Mouse (Mus musculus) urinary bladder, postnatal 4 days (tissue): ENCODE data around the gene Dennd6b.

Experiments used
- DNase-seq, 2 experiments: peaks; one replicate each; pipeline ENCODE4 v3.0.0; 2021 to 2022; ENCODE audit warnings: low spot score in 2 of 2

The Dennd6b gene

DNA sequence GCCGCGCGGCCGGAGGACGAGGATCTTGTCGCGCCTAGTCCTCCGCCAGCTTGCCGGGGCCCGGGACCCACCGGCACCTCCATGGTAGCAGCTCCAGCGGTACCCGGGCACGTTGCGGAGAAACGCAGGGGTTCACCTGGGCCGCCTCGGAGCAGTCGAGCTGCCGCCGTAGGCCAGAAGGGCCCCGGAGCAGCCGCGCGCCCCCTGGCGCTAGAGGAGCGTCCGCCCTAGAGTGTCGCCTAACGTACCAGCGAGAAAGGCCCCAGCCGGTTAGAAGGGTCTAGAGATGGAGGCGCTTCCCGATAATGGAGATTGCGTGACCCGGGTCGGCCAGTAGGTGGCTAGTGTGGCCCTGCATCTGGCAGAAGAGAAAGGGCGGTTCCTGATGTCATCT, at the start of gene Dennd6b:
Gene Dennd6b (minus strand): TSS at position 184 of the 394 bp plus-strand sequence.
- peak; percentile 95 to 96 for DNase-seq

DNA sequence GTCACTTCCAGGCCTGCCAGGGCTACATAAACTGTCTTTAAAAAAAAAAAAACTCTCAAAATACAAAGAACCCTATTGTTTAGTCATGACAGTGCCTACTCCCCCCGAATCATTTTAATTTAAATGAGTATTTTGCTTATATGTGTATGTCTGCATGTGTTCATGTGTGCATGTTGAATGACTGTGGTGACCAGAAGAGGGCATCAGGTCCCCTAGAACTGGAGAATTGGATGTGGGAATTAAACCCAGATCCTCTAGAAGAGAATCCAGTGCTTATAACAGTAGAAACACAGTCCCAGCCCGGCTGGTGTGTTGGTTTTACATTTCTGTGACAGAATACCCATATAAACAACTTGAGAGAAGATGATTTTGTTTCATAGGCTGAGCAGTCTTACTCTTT, 44.7 kb upstream of the Dennd6b start:
- no peak for DNase-seq

DNA sequence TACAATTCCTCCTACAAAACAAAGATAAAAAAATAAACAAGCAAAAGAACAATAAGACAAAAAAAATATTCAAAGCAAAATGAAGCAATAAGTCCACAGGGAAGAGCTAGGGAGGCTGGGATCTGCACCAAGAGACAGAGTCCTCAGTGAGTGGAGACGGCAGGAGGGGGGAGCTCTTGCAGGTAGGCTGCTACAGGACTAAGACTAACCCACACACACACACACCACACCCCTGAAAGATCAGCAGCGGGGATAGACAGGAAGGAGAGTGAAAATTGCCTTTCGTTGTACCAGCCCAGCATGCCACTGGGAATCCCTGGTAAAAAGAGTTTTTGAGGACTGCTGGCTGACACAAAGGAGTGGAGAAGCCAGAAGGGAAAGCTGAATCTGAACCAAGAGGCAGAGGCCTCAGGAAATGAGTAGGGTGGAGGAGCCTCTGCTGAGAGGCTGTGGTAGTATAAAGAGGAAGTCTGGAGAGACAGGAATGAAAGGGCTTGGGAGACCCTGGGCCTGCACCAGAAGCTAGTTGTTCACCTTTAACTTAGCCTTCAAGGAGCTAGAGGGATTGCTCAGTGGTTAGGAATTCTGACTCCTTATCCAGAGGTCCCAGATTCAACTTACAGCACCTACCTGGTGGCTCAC, 43.6 kb upstream of the Dennd6b start:
- no peak for DNase-seq

DNA sequence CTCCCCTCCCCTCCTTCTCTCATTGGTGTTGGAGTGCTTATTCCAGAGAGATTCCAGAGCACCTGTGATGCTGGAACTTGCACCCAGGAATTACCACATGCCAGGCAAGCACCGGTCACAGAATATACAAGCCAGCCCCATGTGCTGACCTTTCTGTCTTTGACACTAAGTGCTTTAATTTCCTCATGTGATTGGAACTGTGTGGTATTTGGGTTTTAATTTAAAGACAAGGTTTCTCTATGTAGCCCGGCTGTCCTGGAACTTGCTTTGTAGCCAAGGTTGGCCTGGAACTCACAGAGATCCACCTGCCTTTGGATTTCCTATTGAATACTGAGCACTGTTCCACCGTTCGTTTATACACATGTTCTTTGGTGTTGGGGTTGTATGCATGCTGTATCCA, 37.8 kb upstream of the Dennd6b start:
- no peak for DNase-seq

DNA sequence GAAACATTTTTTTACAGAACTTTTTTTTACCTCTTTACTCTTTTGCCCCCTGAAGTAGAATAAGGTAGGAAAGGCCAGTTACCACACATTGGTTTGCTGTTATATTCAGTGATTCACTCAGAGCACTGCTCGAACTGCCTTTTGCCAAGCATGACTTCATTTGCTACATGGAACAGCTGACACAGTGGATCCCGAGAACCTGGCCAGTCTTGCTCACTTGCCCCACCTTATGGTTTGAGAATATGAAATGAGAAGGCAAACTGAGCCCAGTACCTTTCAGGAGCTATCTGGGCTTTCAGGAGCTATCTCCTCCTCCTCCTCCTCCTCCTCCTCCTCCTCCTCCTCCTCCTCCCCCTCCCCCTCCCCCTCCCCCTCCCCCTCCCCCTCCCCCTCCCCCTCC, 37.3 kb upstream of the Dennd6b start:
- no peak for DNase-seq

DNA sequence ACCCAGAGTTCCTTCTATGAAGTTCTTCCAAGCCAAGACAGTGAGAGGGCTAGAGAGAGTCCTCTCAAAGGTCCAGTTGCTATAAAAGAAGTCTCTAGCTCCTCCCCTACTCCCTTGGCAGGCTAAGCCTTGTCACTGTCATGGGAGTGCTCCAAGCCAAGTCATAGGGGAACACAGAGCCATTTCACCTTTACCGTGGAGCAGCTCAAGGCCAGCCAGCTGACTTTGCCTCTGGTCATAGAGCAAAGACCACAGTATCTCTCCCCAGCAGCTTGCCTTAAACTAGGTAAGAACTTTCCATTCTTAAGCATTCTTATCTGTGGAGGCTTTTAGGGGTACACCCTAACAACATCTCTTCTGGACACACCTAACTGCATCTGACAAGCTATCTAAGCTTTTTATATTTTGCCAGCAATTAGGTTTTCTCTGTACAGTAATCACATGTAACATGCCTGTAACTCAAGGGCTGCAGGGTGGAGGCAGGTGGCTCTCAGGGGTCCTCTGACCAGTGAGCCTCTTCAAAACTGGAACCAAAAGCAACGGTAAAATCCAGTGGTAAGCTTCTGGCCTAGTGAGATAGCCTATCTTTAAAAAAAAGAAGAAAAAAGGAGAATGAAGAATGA, 19.4 kb upstream of the Dennd6b start:
- no peak for DNase-seq

DNA sequence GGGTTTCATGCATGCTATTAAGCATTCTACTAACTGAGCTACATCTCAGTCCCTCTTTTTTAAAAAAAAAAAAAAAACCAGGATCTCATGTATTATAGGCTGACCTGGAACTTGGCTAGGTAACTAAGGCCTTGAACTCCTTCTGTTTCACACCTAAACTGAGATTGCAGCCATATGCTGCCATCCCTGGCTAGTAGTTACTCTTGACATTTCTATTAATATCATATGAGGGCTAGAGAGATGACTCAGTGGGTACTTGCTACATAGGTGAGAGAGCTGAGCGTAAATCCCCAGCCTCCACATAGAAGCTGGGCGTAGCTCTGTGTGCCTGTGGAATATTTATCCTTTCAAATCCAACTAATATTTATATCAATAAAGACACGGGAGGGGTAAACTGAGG, 18.7 kb upstream of the Dennd6b start:
- DNase-seq = no peak

DNA sequence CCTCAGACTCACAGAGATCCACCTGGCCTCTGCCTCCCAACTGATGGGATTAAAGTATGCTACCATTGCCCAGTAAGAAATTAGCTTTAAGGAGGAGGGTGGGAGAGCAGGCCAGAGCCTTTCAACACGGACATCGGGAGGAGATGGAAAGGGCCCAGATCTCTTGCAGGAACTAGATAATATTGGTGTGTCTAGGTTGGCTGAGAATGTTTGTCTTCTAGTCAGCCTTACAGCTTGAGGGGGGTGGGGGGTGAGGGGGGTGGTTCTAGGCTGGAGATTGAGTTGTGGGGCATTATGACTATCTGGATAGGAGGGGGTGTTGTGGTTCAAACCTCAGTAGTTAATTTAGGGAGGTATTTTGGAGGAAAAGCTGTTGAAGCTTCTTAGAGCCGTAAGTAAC, 17.2 kb upstream of the Dennd6b start:
- DNase-seq = no peak

DNA sequence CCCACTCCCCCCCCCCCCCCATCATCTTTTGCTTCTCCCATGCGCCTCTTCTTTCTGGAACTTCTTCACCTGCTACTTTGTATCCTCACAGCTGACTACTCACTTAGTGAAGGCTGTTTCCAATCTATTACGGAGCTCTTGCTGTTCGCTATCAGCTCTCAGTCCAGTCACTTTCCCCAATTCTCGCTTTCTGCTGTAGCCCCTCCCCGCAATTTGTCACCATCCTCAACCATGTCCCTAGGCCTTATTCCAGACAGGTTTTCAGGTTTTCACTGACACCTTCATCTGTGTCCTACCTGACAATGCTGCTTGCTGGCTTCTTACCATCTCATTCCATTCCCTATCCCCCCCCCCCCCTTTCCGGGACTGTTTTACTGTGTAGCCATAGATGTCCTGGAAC, 16.2 kb upstream of the Dennd6b start:
- DNase-seq = no peak

DNA sequence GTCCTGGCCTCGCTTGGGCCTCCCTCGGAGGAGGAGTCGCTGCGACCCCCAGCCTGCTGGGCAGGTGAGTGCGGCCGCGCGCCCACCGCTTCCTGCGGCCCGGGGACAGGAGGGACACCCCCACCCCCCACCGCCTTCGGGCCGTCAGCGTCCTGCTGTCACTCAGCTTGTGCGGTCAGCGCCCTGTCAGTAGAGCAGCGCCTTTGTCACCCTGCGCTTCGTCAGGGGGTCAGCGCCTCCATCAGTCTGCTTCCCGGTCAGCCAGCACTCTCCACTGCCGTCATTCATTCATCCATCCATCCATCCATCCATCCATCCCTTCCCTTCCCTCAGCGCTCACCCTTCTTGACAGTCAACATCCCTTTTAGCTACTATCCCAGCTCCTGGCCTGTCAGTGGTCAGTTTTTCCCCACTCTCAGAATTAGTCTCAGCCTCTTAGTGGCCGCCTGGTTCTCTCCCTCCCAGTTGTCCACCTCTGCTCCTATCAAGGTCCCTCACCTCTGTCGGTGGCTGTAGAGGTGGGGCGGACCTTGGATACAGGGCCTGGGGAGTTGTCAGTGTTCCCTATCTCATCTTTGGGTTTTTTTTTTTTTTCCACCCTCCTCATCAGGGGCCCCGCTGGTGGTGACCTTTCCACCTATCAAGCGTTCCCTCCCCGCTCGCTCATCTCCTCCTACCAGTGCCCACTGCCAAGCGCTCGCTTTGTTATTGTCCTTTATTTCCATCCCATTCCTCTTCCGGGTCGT, 15.6 kb upstream of the Dennd6b start:
- no peak for DNase-seq

DNA sequence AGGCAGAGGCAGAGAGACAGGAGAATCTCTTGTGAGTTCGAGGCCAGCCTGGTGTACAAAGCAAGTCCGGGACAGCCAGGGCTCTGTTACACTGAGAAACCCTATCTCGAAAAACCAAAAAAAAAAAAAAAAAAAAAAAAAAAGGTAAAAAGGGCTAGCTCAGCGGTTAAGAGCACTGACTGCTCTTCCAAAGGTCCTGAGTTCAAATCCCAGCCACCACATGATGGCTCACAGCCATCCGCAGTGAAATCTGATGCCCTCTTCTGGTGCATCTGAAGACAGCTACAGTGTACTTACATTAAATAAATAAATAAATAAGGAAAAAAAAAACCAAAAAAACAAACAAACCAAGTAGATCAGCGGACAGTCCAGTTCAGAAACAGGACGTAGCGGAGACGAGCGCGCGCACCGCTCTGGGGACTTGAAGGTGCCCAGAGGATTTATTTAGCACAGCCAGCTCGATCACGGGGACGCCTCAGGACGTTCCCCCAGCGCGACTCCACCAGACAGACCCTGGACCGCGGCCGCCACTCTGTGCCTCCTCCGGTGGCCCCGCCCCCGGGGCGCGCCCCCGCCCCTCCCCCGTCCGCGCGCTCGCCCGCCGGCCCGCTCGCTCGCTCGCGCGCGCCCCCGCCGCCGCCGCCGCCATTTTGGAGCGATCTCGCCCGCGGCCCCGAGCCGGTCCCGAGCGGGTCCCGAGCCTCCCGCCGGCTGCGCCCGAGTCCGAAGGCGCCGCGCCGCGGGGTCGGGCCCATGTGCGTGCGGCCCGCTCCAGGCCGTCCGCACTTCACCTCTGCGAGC, 14.8 kb upstream of the Dennd6b start, which contains the start of gene Ppp6r2:
Gene Ppp6r2 (plus strand): TSS at position 639 of the 801 bp plus-strand sequence.
- DNase-seq = peak; percentile 78 to 82

DNA sequence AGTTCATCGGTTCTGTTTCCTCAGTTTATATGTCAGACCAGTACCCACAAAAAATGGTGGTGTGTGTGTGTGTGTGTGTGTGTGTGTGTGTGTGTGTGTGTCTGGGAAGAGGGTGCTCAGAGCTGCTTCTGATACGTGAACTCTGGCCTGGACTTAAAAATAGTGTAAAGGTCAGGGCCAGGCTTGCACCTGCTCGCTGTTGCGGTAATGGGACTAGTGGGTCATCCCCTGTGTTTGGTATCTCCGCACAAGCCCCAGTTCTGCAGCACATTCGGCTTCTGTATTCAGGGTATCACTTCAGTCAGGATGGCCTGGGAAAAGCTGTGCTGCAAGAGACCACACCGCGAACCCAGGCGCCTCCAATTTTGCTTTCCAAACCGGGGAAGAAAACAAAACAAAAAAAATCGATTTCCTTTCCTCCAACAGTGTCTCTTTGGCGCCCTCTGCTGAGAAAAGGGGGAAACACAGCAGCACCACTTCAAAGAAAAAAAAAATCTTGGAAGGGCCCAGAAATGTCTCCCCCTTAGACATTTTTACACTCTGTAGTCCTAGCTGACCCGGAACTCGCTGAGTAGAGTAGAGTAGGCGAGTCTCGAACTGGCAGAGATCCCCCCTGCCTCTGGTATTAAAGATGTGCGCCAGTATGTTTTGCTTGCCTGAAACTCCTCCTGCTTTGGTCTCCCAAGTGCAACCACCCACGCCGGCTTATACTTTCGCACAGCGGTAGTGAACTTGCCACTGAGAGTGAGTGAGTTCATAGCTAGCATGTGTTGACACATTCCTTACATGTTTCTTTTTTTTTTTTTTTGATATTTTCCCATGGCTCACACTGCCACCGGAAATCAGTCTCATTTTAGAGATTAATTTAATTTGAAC, 13.8 kb upstream of the Dennd6b start:
- DNase-seq = peak; percentile 83 to 91

DNA sequence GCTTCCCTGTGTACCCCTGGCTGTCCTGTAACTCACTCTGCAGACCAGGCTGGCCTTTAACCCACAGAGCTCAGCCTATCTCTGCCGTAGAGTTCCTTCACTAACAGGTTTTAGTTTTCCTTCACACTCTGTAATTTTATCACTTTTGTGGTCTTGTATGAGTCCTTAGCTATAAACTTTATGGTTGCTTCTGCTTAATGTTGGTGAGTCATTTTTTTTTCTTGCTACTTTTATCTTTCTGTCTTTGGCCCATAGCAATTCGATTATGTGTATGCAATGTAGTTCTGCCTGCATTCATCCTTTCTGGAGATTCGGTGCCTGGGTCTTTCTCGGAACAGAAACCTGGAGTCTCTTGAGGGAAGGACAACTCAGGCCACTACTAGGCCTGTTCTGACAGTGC, 11.2 kb upstream of the Dennd6b start:
- DNase-seq = no peak

DNA sequence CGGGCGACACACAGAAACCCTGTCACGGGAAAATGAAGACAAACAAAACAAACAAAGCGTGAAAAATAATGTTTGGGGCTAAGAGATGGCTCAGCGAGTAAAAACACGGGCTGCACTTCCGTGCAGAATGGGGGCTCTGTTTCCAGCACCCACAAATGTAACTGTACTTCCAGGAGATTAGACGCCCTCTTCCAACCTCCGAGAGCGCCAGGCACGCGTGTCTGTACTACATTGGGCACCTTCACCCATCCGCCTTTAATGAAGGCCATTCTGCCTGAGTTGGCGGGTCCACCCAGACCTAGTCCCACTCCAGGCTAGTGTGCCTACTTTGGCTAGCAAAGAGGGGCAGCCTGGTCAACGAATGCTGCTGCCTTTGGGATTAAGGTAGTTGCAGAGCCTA, 760 bp upstream of the Dennd6b start:
- DNase-seq = no peak

DNA sequence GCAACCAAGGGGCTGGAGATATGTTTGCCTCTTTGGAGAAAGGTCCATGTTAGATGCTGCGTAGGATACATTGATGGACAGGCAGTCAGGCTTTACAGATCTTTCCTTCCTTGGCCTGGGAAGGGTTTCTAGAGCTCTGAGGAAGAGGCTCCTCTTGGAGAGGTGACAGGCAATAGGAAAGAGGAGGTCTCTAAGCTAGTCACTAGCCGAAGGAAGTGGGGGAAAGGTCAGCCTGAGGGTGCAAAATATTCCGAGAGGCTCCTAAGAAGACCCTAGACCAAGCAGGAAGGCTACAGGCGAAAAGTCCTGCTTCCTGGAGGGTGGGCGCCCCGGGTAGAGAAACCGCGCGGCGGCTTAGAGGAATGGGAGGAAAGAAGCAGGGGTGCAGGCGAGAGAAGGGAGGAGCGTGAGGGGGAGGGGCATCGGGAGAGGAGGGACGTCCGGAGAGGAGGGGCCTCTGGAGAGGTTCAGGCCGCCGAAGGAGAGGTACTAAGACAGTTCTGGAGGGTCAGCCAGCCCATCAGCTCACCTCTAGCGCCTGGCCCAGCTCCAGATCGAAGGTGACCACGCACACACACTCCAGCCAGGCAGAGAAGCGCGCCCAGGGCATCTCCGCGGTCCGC, 495 bp downstream of the Dennd6b start:
- peak; percentile 87 to 93 for DNase-seq

DNA sequence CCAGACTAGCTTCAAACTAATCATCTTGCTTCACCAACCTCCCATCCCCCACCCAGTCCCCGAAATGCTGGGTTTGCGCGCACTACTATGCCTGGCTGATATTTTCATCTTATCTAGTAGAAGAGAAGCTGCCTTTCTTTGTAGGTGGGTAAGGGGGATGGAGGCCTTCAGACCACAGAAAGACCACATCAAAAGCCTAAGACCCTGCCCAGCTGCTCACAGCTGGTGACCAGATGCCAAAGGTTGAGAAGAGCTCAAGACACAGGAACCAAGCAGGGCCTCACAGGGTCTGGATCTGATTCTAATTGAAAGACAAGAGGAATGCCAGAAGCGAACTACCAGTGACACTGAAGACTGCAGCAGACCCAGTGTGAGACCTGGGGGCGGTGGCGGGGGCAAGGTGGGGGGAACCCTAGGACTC, 1.0 kb downstream of the Dennd6b start:
- DNase-seq = peak in 1 of 2 experiments; percentile 18

DNA sequence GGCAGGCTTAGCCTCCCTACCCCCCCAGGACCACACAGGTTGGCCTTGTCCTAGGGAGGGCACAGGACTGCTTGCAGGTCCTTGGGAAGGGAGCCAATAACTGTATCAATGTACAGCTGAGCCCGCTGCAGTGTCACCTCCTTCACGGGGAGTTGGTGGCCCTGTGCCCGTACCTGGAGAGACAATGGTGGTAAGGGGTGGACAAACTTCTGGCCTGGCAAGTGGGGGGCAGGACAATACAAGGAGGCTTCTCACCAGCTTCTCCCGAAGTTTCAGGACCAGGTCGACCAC, 11.4 kb downstream of the Dennd6b start:
- DNase-seq = no peak

DNA sequence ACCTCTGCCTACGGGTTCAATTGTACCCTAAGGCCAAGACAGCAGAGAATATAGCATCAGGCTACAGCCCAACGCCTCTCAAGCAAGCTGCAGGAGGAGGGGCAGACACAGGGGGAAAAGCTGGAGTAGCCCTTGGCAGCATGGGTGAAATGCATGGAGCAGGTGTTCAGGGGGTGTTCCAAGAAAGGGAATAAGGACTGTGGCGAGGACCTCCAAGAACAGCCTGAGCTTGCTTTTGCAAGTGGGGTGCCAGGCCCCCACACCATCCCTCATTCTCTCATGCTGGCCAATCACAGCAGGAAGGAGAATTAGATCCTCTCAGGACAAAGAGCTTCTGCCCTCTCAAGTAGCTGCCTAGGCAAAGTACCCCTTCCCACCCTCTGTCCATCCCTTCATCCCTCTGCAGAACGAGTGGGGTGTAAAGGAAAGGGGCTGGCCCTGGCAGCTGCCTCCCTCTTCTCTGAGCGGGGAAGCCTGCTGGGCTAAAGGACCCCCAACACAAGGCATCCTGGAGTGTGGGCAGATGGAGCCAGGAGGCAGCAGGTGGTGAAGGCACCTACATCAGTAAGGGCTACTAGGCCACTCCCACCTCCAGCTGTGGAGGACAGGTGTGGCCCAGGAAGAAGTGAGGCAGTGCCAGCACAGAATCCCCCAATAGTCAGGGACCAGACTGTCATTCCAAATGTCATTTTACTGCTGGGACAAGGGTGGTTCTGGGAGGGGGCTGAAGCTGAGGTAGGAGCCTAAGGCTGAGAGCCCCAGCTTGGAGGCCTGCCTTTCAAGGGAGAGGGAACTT, 12.0 kb downstream of the Dennd6b start:
- DNase-seq = no peak

DNA sequence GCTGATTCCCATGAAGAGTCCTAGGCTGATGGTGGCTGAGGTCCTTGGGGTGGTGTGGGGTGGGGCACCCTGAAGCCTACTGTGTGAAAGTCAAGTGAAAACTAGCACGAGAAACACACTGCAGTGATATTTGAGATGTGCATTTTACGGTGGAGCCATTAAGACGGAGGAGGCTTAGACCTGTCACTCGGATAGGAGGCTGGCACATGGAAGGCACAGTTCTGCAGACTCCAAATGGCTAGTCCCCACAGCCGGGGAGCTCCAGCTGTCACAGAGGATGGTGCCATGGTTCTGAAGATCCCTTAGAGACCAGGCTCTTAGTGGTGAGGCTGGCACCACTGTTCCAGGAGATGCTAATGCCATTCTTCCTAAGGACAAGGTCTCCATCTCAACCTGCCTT, 13.5 kb downstream of the Dennd6b start:
- no peak for DNase-seq

DNA sequence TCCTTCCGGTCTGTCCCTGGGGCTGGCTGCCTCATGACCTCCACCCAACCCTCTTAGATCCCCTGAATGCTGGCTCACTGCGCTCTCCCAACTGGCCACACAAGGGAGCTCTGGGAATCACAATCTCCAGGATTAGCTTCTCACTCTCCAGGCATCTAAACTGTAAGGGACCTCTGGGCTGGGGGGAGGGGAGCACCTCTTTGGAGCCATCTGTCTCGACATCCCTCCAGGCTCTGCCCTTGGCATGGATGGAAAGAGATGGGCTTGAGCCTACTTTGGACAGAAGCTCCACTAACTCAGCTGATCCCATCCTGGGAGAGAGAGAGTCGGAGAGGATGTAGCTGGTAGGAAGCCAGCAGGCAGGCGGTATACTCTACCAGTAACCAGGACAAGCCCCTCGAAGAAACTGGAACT, 14.0 kb downstream of the Dennd6b start:
- DNase-seq = peak in 1 of 2 experiments; percentile 56
